Mouse (Mus musculus) liver, embryonic 11.5 days (tissue): Measurements from ENCODE around the gene Cd300lf. TPM values are rescaled to one million over a fixed set of nuclear protein-coding genes. Genes with fewer than 3 reads are reported as not detected.

Experiments
- ATAC-seq: fragments of 200-750 bp; cut with Nextera tagmentation; replicated peaks from 2 replicates; pipeline ENCODE4 v1.8.0; 2017; ENCODE audit warnings: moderate number of reproducible peaks, mild to moderate bottlenecking, moderate TSS enrichment, moderate library complexity; ENCODE audit not compliant: low FRiP score
- DNase-seq: peaks from one replicate; pipeline ENCODE4 v3.0.0-alpha.2; 2017; ENCODE audit warnings: low spot score
- H3K27ac ChIP-seq: fragments of 300-500 bp; sonication (generic); 2 replicates; pipeline ENCODE4 v1.5.1; 2014; ENCODE audit warnings: mild to moderate bottlenecking, low read depth, low read length, control low read depth
- H3K27me3 ChIP-seq: fragments of 300-500 bp; sonication (generic); replicated peaks from 2 replicates; pipeline ENCODE4 v1.6.1; 2014; ENCODE audit warnings: low read length, mixed read lengths; ENCODE audit not compliant: control insufficient read depth, insufficient read depth
- H3K36me3 ChIP-seq: fragments of 300-500 bp; sonication (generic); 2 replicates; pipeline ENCODE4 v1.6.1; 2014; ENCODE audit warnings: mild to moderate bottlenecking, low read length, moderate library complexity, mixed read lengths; ENCODE audit not compliant: control insufficient read depth, insufficient read depth
- H3K4me1 ChIP-seq: fragments of 300-500 bp; sonication (generic); replicated peaks from 2 replicates; pipeline ENCODE4 v1.6.1; 2014; ENCODE audit warnings: low read length, mixed read lengths; ENCODE audit not compliant: control insufficient read depth, insufficient read depth
- H3K4me2 ChIP-seq: fragments of 300-500 bp; sonication (generic); 2 replicates; pipeline ENCODE4 v1.6.1; 2014; ENCODE audit warnings: mild to moderate bottlenecking, control low read depth, moderate library complexity
- H3K4me3 ChIP-seq: fragments of 300-500 bp; sonication (generic); 2 replicates; pipeline ENCODE4 v1.5.1; 2014; ENCODE audit warnings: low read depth, low read length, control low read depth
- H3K9ac ChIP-seq: fragments of 300-500 bp; sonication (generic); 2 replicates; pipeline ENCODE4 v1.6.1; 2014; ENCODE audit warnings: low read depth, low read length, control low read depth
- H3K9me3 ChIP-seq: fragments of 300-500 bp; sonication (generic); 2 replicates; pipeline ENCODE4 v1.6.1; 2016; ENCODE audit warnings: low read length, inconsistent platforms, mixed read lengths; ENCODE audit not compliant: control insufficient read depth
- WGBS: fragments of 180-500 bp; shearing (Covaris S2); extraction: QIAGEN DNeasy Blood & Tissue Kit; methylation state at CpG from one replicate; pipeline ENCODE4 v1.1.7; 2014; 5-methylcytosine and 5-hydroxymethylcytosine counted together
- polyA plus RNA-seq: library from polyadenylated mRNA; unstranded; fragments of >200 nt; fragmentation: Nextera tagmentation; extraction: Ambion mirVana; gene quantifications from 2 replicates; pipeline ENCODE4 v1.2.1, GENCODE M21; 2014

Gene Cd300lf
- polyA plus RNA-seq, 1 experiment from 2014 or later = 0.63 TPM

DNA sequence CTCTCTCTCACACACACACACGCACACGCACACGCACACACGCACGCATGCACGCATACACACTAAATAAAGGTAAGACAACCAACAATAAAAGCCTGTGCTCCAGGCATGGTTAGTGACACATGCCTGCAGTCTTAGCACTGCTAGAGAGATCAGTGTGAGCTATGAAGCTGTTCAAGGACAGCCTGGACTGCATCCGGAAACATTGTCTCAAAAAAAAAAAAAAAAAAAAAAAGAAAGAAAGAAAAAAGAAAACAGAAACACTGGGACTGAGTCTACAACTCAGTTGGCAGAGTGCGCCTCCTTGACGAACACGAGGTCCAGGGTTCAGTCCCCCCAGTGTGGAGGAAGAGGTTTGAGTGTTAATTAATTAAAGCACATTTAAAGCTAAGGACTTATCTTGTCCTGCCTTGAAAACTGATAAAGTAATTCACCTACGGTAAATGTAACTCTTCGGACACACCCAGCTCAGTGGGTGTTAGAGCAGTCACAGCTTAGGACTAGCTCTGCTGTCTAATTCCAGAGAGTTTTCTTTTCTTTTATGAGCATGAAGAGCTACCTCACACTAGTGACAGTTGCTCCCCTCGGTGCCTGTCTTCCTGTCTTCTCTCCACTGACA, 4.2 kb downstream of the Cd300lf start:
- Histone ChIP-seq H3K4me3 (no peak overlapping the region), H3K4me2 (no peak overlapping the region), H3K27ac (no peak overlapping the region), H3K9ac (no peak overlapping the region), H3K36me3 (no peaks in the 10 kb centered on the region), H3K4me1 (no peaks in the 10 kb centered on the region), H3K9me3 (no peaks in the 10 kb centered on the region), H3K27me3 (no peaks in the 10 kb centered on the region)
- ATAC-seq = no peak
- DNase-seq = no peak
- 77% methylated on average over 13 of the region's 13 CpGs for WGBS

DNA sequence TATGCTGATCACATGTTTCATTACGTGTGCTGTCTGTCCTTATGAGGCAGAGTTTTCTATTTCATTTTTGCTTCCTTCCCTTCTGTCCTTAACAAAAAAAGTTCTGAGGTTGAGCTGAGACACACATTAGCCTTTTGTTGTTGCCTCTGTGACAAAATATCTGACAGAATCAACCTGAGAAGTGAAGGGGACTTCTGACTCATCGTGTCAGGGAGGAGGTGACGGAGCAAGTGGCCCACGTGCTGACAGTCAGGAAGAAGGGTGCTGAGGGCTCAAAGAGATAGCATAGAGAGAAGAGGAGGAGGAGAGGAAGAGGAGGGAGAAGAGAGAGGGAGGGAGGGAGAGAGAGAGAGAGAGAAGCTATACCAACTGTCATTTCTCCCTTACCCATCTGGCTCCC, 5.3 kb downstream of the Cd300lf start:
- no peak overlapping the region for H3K4me3 ChIP-seq
- H3K27ac ChIP-seq = no peak overlapping the region
- no peak overlapping the region for H3K4me2 ChIP-seq
- ATAC-seq (no peak), DNase-seq (no peak)
- no peaks in the 10 kb centered on the region for H3K27me3 ChIP-seq
- H3K4me1 ChIP-seq = no peaks in the 10 kb centered on the region
- H3K9me3 ChIP-seq = no peaks in the 10 kb centered on the region
- H3K36me3 ChIP-seq = no peaks in the 10 kb centered on the region
- H3K9ac ChIP-seq = no peak overlapping the region
- 49% methylated on average over 4 of the region's 4 CpGs for WGBS

DNA sequence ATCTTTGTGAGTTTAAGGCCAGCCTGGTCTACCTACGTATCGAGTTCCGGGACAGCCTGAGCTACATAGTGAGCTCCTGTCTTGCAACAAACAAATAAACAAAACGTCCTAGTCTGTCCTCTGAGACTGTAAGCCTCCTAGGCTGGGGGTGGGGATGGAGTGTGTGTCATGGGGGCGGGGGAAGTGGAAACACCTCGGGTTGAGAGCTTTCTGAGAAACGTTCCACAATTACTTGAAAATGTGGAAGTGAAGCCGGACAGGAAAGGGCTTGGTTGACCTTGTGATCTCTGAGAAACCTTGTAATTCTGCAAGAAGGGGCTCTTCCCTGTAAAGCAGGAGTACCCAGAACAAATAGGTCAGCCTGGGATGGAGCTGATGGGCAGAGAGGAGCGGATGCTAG, 14.4 kb downstream of the Cd300lf start:
- Histone ChIP-seq H3K27ac (no peak overlapping the region), H3K36me3 (no peaks in the 10 kb centered on the region), H3K9ac (no peak overlapping the region)

DNA sequence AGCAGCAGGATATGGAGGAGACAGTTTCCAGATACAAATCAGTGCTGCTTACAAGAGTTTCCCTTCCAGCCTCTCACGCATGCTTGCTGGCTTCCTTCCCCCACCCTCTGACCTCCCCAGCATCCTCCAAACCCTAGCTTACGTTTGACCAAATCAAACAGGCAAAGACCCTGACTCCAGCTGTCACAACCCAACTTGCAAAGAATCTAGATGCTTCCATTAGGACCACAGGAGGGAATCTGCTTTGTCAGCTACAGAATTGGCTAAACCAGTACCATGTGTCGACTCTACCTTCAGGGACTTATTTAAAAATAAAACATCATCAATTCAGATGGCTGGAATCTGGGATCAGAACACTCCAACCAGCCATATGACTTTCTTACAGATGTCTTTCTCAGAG, 21.6 kb downstream of the Cd300lf start:
- Histone ChIP-seq H3K4me3 (no peak overlapping the region), H3K27me3 (no peaks in the 10 kb centered on the region), H3K9me3 (no peaks in the 10 kb centered on the region), H3K4me2 (no peak overlapping the region), H3K27ac (no peak overlapping the region), H3K36me3 (no peaks in the 10 kb centered on the region), H3K4me1 (no peaks in the 10 kb centered on the region), H3K9ac (no peak overlapping the region)
- 38% methylated on average over 3 of the region's 3 CpGs for WGBS
- ATAC-seq (no peak), DNase-seq (no peak)

More for the DNA sequence above, 14.4 kb downstream of the Cd300lf start:
- no peak overlapping the region for H3K4me3 ChIP-seq
- no peak overlapping the region for H3K4me2 ChIP-seq
- DNase-seq (no peak), ATAC-seq (no peak)
- H3K4me1 ChIP-seq = no peaks in the 10 kb centered on the region
- H3K27me3 ChIP-seq = no peaks in the 10 kb centered on the region
- 59% methylated on average over 9 of the region's 9 CpGs for WGBS
- H3K9me3 ChIP-seq = no peaks in the 10 kb centered on the region

DNA sequence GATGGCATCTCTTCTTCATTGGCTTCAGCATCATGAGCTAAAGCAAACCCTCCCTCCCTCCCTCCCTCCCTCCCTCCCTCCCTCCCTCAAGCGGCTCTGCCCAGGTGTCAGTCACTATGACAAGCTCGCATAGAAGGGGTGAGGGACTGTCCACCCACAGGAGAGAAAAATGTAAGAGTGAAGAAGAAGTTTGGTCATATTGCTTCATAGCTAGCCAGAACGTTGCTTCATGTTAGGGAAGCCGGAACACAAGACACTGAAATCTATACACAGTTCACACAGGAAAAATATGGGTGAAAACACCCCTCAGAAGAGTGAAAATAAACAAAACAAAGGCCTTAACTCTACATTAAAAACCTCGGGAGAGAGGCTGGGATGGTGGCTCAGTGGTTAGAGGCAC, 23.5 kb downstream of the Cd300lf start:
- no peak overlapping the region for H3K4me3 ChIP-seq
- no peak overlapping the region for H3K4me2 ChIP-seq
- no peaks in the 10 kb centered on the region for H3K4me1 ChIP-seq
- H3K27me3 ChIP-seq = no peaks in the 10 kb centered on the region
- no peak for ATAC-seq
- no peaks in the 10 kb centered on the region for H3K9me3 ChIP-seq
- DNase-seq = no peak
- 60% methylated on average over 5 of the region's 5 CpGs for WGBS
- H3K9ac ChIP-seq = no peak overlapping the region
- H3K27ac ChIP-seq = no peak overlapping the region
- no peaks in the 10 kb centered on the region for H3K36me3 ChIP-seq

DNA sequence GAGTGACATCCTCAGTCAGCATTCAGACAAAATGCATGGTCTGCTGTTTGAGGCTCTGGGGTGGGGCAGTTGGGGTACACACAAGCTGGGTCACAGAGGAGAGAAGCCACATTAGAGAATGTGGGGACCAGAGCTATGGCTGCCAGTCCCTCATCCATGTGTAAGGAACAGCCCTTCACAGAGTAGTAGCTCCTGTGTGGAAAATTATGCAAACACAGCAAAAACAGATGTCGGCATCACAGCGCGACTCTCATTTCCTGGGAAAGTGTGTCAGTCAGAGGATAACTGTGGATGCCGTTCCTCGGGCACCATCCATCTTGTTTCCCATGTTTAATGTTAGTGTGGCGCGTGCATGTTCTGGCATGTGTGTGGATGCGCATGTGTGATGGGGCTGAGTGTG, 25.6 kb downstream of the Cd300lf start:
- H3K4me3 ChIP-seq = no peak overlapping the region
- DNase-seq (no peak), ATAC-seq (no peak)
- H3K4me1 ChIP-seq = no peaks in the 10 kb centered on the region
- WGBS = 83% methylated on average over 8 of the region's 8 CpGs
- H3K36me3 ChIP-seq = no peaks in the 10 kb centered on the region
- no peaks in the 10 kb centered on the region for H3K27me3 ChIP-seq
- no peaks in the 10 kb centered on the region for H3K9me3 ChIP-seq
- no peak overlapping the region for H3K4me2 ChIP-seq
- no peak overlapping the region for H3K27ac ChIP-seq
- H3K9ac ChIP-seq = no peak overlapping the region

DNA sequence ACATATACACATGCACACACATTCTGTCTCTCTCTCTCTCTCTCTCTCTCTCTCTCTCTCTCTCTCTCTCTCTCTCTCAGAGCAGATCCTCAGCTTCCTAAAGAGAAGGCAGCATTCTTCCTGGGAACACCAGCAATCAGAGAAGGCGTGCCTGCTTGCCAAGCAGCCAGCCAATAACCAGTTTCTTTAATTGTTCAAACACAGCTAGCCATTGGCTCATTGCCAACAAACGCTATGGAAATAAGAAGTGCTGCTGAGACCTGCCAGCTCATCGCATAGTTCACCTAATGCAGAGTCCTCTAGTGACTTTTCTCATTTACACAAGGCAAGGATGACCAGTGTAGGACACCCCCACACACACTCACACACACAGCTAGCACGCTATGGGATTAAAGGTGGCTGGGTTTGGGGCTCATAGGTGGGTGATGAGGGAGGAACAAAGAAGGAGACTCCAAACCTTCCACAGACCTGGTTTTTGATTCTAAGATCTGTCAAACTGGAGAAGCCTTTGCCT, 26.3 kb downstream of the Cd300lf start:
- Histone ChIP-seq H3K36me3 (no peaks in the 10 kb centered on the region), H3K27me3 (no peaks in the 10 kb centered on the region), H3K27ac (no peak overlapping the region), H3K9ac (no peak overlapping the region), H3K4me2 (no peak overlapping the region), H3K4me1 (no peaks in the 10 kb centered on the region), H3K4me3 (no peak overlapping the region), H3K9me3 (no peaks in the 10 kb centered on the region)
- 57% methylated on average over 4 of the region's 4 CpGs for WGBS
- DNase-seq (no peak), ATAC-seq (no peak)

DNA sequence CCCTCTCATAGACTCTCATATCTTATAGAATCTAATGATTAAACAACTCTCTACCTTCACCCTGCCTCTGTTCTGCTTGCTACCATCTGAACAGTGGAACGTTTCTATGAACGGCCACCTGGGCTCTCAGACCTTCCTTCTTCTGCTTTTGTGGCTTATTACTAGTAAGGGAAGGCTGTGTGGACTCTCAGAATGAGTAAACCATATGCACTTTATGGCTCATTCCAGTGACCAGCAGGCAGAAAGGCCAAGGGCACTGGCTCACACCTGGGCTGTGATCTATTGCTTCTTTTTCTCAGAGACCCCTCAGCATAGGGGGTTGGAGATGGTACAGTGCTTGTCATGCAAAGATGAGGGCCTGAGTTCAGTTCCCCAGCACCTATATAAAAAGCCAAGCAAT, 27.2 kb downstream of the Cd300lf start:
- Histone ChIP-seq H3K9me3 (no peaks in the 10 kb centered on the region), H3K4me2 (no peak overlapping the region), H3K4me3 (no peak overlapping the region), H3K27ac (no peak overlapping the region), H3K36me3 (no peaks in the 10 kb centered on the region), H3K27me3 (no peaks in the 10 kb centered on the region), H3K4me1 (no peaks in the 10 kb centered on the region), H3K9ac (no peak overlapping the region)
- ATAC-seq (no peak), DNase-seq (no peak)
- 74% methylated on average over 2 of the region's 2 CpGs for WGBS

DNA sequence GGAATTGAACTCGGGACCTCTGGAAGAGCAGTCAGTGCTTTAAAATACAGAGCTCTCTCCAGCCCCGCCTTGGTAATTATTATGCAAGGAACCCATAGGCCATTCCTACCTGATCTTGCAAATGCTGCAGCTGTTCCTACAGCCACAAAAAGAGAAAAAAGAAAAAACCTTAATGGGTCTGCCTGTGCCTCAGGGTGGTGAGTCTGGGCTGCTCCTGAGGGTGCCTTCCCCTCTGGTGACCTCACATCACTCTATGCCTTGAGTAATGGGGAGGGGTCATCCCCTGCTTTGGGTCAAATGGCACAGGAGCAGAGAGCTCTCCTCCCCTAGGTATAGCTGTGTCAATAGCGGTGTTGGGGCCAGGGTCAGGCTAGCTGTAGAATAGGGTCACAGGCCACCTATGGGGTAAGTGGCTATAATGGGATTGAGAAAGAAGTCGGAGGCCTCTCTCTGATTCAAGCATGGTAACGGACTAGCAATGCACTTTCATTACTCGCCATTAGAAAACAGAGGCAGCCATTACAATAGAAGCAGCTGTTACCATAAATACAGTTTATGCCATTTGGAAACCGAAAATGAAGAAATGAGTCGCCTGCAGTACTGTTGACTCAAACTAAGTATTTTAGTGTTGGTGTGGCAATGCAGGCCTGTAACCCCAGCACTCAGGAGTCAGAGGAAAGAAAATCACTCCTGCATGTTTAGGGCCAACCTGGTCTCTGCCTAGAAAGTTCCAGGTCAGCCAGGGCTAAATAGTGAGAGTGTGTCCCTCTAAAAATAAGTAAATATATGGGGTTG, 28.8 kb downstream of the Cd300lf start:
- Histone ChIP-seq H3K4me2 (no peak overlapping the region), H3K27me3 (no peaks in the 10 kb centered on the region), H3K9me3 (no peaks in the 10 kb centered on the region), H3K27ac (no peak overlapping the region), H3K4me1 (no peaks in the 10 kb centered on the region), H3K36me3 (no peaks in the 10 kb centered on the region), H3K9ac (no peak overlapping the region), H3K4me3 (no peak overlapping the region)
- DNase-seq = no peak
- ATAC-seq = no peak
- 72% methylated on average over 8 of the region's 8 CpGs for WGBS
